ENCODE assay signal across 26 mouse cellular contexts in genomic region chr12:39951911-39952310, GRCm38 (mm10).
DNase-seq lines count a peak whose midpoint lies in the region; ATAC-seq and TF ChIP-seq lines count a peak whose summit lies in the region.
"Had no signal": no experiment of that assay in that cellular context is flagged by ENCODE, and none has a peak within 500 bp of the region (broad histone marks: within the 10 kb centered on the region; RNA-seq: fewer than 3 reads in every experiment).

No protein-coding gene starts in this region.

- H3K27ac ChIP-seq in liver, adult 2 months (replicated peaks; ENCODE audit: insufficient read depth, low read depth, low read length): peak overlapping the region; percentile 65
- H3K27ac ChIP-seq in liver, postnatal 0 days (ENCODE audit: low read depth): no peak overlapping the region
- peak overlapping the region; percentile 88 for H3K27ac ChIP-seq in brown adipose tissue, adult 24 weeks (replicated peaks; ENCODE audit: low read depth, low read length)
- peak overlapping the region; percentile 43 for H3K27ac ChIP-seq in small intestine, adult 2 months (ENCODE audit: insufficient read depth, low read depth, low read length)
- H3K27ac ChIP-seq: embryonic facial prominence, embryonic 10.5 days; heart, embryonic 13.5 days; hindbrain, embryonic 14.5 days; layer of hippocampus, adult 2 months; liver, embryonic 14.5 days; midbrain, embryonic 15.5 days; neural tube, embryonic 15.5 days; stomach, embryonic 15.5 days had no signal

- no peak for TF ChIP-seq POLR2A in liver, adult 2 months (IDR thresholded peaks at IDR 0.05; ENCODE audit: extremely low read depth, insufficient read depth, low read length)
- no peak for TF ChIP-seq POLR2A in small intestine, adult 2 months (IDR thresholded peaks at IDR 0.05; ENCODE audit: low read depth, low read length)

- WGBS in liver, adult 2 months: 23% methylated on average over 6 of the region's 6 CpGs
- WGBS in liver, postnatal 0 days (ENCODE audit: insufficient replicate concordance): 86% methylated on average over 6 of the region's 6 CpGs
- WGBS in small intestine, adult 2 months: 20% methylated on average over 6 of the region's 6 CpGs

- H3K4me2 ChIP-seq in liver, postnatal 0 days (ENCODE audit: low read depth, low read length): no peak overlapping the region
- H3K4me2 ChIP-seq: heart, embryonic 13.5 days; hindbrain, embryonic 14.5 days; midbrain, embryonic 15.5 days; neural tube, embryonic 15.5 days; stomach, embryonic 15.5 days had no signal

- H3K36me3 ChIP-seq in liver, adult 2 months (ENCODE audit: control insufficient read depth, insufficient read depth, low read length): no peaks in the 10 kb centered on the region
- H3K36me3 ChIP-seq in liver, postnatal 0 days (replicated peaks; ENCODE audit: insufficient read depth, low read length): no peaks in the 10 kb centered on the region
- H3K36me3 ChIP-seq in small intestine, adult 2 months (ENCODE audit: control insufficient read depth, insufficient read depth, low read length): no peaks in the 10 kb centered on the region
- H3K36me3 ChIP-seq: embryonic facial prominence, embryonic 10.5 days; heart, embryonic 13.5 days; midbrain, embryonic 15.5 days; neural tube, embryonic 15.5 days; stomach, embryonic 15.5 days had no signal

- DNase-seq in adrenal gland, adult 2 months: peak; percentile 54
- no peak for DNase-seq in adrenal gland, postnatal 4 days (ENCODE audit: low spot score in 2 of 2)
- peak; percentile 97 for DNase-seq in liver, adult 2 months (ENCODE audit: extremely low read depth, low read depth, low spot score)
- no peak for DNase-seq in liver, postnatal 0 days
- DNase-seq in layer of hippocampus, postnatal 10 days (ENCODE audit: low spot score in 2 of 2): no peak
- DNase-seq: cerebellum, adult 8-10 months; kidney, postnatal 10 days; lung, postnatal 10 days; right cerebral cortex, postnatal 14 days; thymus, adult 2 months had no signal

- no peaks in the 10 kb centered on the region for H3K79me2 ChIP-seq in liver, adult 2 months (ENCODE audit: control insufficient read depth, insufficient read depth, low read length)

- H3K9me3 ChIP-seq in liver, postnatal 0 days (ENCODE audit: low read length): no peaks in the 10 kb centered on the region
- H3K9me3 ChIP-seq: embryonic facial prominence, embryonic 10.5 days; heart, embryonic 13.5 days; megakaryocyte, embryonic 14.5 days; midbrain, embryonic 15.5 days; neural tube, embryonic 15.5 days; stomach, embryonic 15.5 days had no signal

- H3K4me3 ChIP-seq in liver, adult 2 months (ENCODE audit: insufficient read depth, low read depth, low read length): no peak overlapping the region
- H3K4me3 ChIP-seq in liver, postnatal 0 days (ENCODE audit: low read depth, low read length): no peak overlapping the region
- no peak overlapping the region for H3K4me3 ChIP-seq in brown adipose tissue, adult 24 weeks (ENCODE audit: insufficient read depth, low read depth, low read length)
- no peak overlapping the region for H3K4me3 ChIP-seq in small intestine, adult 2 months (ENCODE audit: low read depth, low read length)
- H3K4me3 ChIP-seq: embryonic facial prominence, embryonic 10.5 days; heart, embryonic 13.5 days; layer of hippocampus, adult 2 months; megakaryocyte, embryonic 14.5 days; midbrain, embryonic 15.5 days; myocyte; neural tube, embryonic 15.5 days; stomach, embryonic 15.5 days had no signal

- no peak for ATAC-seq in liver, postnatal 0 days
- no peak for ATAC-seq in erythroid progenitor cell, adult 5-6 weeks (replicated peaks; ENCODE audit: low FRiP score, poor library complexity, severe bottlenecking)
- ATAC-seq: CD4-positive, CD25-positive, alpha-beta regulatory T cell, adult 4 months; forebrain, embryonic 14.5 days; midbrain, embryonic 15.5 days; Patski had no signal

- no peak overlapping the region for H3K9ac ChIP-seq in liver, adult 2 months (ENCODE audit: low read depth, low read length)
- H3K9ac ChIP-seq in liver, postnatal 0 days (replicated peaks): no peak overlapping the region
- H3K9ac ChIP-seq: heart, embryonic 13.5 days; hindbrain, embryonic 14.5 days; liver, embryonic 14.5 days; midbrain, embryonic 15.5 days; neural tube, embryonic 15.5 days; stomach, embryonic 15.5 days had no signal

- peaks cover 20% of the 10 kb centered on the region for H3K4me1 ChIP-seq in liver, adult 2 months (ENCODE audit: control insufficient read depth, insufficient read depth, low read length)
- peaks cover 4% of the 10 kb centered on the region for H3K4me1 ChIP-seq in liver, postnatal 0 days (ENCODE audit: insufficient read depth)
- H3K4me1 ChIP-seq in brown adipose tissue, adult 24 weeks (ENCODE audit: control insufficient read depth, insufficient read depth, insufficient read length, low read length): peaks cover 8% of the 10 kb centered on the region
- peaks cover 11% of the 10 kb centered on the region for H3K4me1 ChIP-seq in small intestine, adult 2 months (ENCODE audit: control insufficient read depth, insufficient read depth, insufficient read length, low read length)
- H3K4me1 ChIP-seq: embryonic facial prominence, embryonic 10.5 days; megakaryocyte, embryonic 14.5 days; stomach, embryonic 15.5 days had no signal

- H3K27me3 ChIP-seq in liver, adult 2 months (ENCODE audit: control insufficient read depth, insufficient read depth, low read length): no peaks in the 10 kb centered on the region
- H3K27me3 ChIP-seq in liver, postnatal 0 days (ENCODE audit: insufficient read depth, low read length): no peaks in the 10 kb centered on the region
- no peaks in the 10 kb centered on the region for H3K27me3 ChIP-seq in small intestine, adult 2 months (ENCODE audit: control insufficient read depth, insufficient read depth, low read length)
- H3K27me3 ChIP-seq: heart, embryonic 13.5 days; megakaryocyte, embryonic 14.5 days; midbrain, embryonic 15.5 days; neural tube, embryonic 15.5 days; Patski; stomach, embryonic 15.5 days had no signal

- no peak for TF ChIP-seq EP300 in liver, postnatal 0 days (IDR thresholded peaks at IDR 0.05; ENCODE audit: low read depth)

- TF ChIP-seq CTCF in liver, adult 2 months (IDR thresholded peaks at IDR 0.05; ENCODE audit: low read depth, low read length): no peak
- TF ChIP-seq CTCF in liver, postnatal 0 days (IDR thresholded peaks at IDR 0.05; ENCODE audit: low read depth): no peak
- no peak for TF ChIP-seq CTCF in small intestine, adult 2 months (IDR thresholded peaks at IDR 0.05; ENCODE audit: extremely low read depth, insufficient read length, insufficient replicate concordance, low read depth, low read length)

Comparison
In these comparisons a context has a peak if more than half of its experiments do, and no peak if none do; other contexts are left out.
1. DNase-seq: peak in adrenal gland, adult 2 months (single experiment) and liver, adult 2 months (single experiment); none in adrenal gland, postnatal 4 days (0 of 2), liver, postnatal 0 days (single experiment) and layer of hippocampus, postnatal 10 days (0 of 2).